Mouse (Mus musculus) myocyte (in vitro differentiated cells): ENCODE measurements at regions not wholly inside any gene's neighbourhood (a gene's known extent, or its start where the extent isn't known, plus 50 kb on each side); places are given as distances from the start of the nearest gene placed in this dataset.
A peak's percentile ranks its signal among the peaks of the same experiment; 100 is the strongest.

Source experiments
- H3K27me3 ChIP-seq: one replicate; pipeline ENCODE4 v1.6.1; 2011; ENCODE audit not compliant: control insufficient read depth, insufficient read depth, insufficient read length
- H3K36me3 ChIP-seq: one replicate; pipeline ENCODE4 v1.6.1; 2011; ENCODE audit not compliant: control insufficient read depth, insufficient read depth
- H3K4me2 ChIP-seq: one replicate; pipeline ENCODE4 v1.6.1; 2011; ENCODE audit warnings: low read depth, control low read depth
- H3K4me3 ChIP-seq: one replicate; pipeline ENCODE4 v1.5.1; 2011; ENCODE audit warnings: mild to moderate bottlenecking, control low read depth, moderate library complexity
- H3K79me2 ChIP-seq: one replicate; pipeline ENCODE4 v1.6.1; 2011; ENCODE audit not compliant: control insufficient read depth, insufficient read depth
- H3ac ChIP-seq: one replicate; pipeline ENCODE4 v1.6.1; 2011; ENCODE audit not compliant: control insufficient read depth, insufficient read length
- CEBPB ChIP-seq: IDR thresholded peaks from 2 replicates; pipeline ENCODE4 v1.6.1; 2011; ENCODE audit warnings: mild to moderate bottlenecking, moderate library complexity; ENCODE audit not compliant: poor library complexity, insufficient read depth, severe bottlenecking
- E2F4 ChIP-seq: IDR thresholded peaks from one replicate; pipeline ENCODE4 v1.6.1; 2011; ENCODE audit warnings: mild to moderate bottlenecking, control low read depth, moderate library complexity; ENCODE audit not compliant: insufficient read depth
- MAX ChIP-seq: IDR thresholded peaks from one replicate; pipeline ENCODE4 v1.6.1; 2011; ENCODE audit warnings: low read depth, mild to moderate bottlenecking, control low read depth
- MYOD1 ChIP-seq, 3 experiments: IDR thresholded peaks; one replicate each; pipeline ENCODE4 v1.6.1; 2011; ENCODE audit warnings: control low read depth in 2 of 3, low read depth in 2 of 3, mild to moderate bottlenecking in 2 of 3, moderate library complexity in 1 of 3; ENCODE audit not compliant: insufficient read length in 2 of 3, control insufficient read depth in 1 of 3
- MYOG ChIP-seq, 3 experiments: IDR thresholded peaks; one replicate each; pipeline ENCODE4 v1.6.1; 2011; ENCODE audit warnings: control low read depth in 2 of 3, low read depth in 2 of 3, mild to moderate bottlenecking in 2 of 3; ENCODE audit not compliant: insufficient read length in 2 of 3, control insufficient read depth in 1 of 3, insufficient read depth in 1 of 3
- POLR2A ChIP-seq: IDR thresholded peaks from one replicate; pipeline ENCODE4 v1.6.1; 2011; ENCODE audit warnings: low read depth, mild to moderate bottlenecking, control low read depth, moderate library complexity; ENCODE audit not compliant: insufficient read length
- POLR2AphosphoS2 ChIP-seq: IDR thresholded peaks from one replicate; pipeline ENCODE4 v1.6.1; 2011; ENCODE audit warnings: low read depth, control low read depth; ENCODE audit not compliant: insufficient read length
- REST ChIP-seq: IDR thresholded peaks from one replicate; pipeline ENCODE4 v1.6.1; 2011; ENCODE audit warnings: mild to moderate bottlenecking, control low read depth, moderate library complexity; ENCODE audit not compliant: insufficient read depth, insufficient read length
- SRF ChIP-seq: IDR thresholded peaks from one replicate; pipeline ENCODE4 v1.6.1; 2011; ENCODE audit warnings: low read depth; ENCODE audit not compliant: control insufficient read depth, insufficient read length
- TCF12 ChIP-seq: IDR thresholded peaks from one replicate; pipeline ENCODE4 v1.6.1; 2011; ENCODE audit warnings: mild to moderate bottlenecking, control low read depth; ENCODE audit not compliant: poor library complexity, insufficient read depth, severe bottlenecking
- TCF3 ChIP-seq: IDR thresholded peaks from one replicate; pipeline ENCODE4 v1.6.1; 2011; ENCODE audit warnings: low read depth, control low read depth; ENCODE audit not compliant: insufficient read length
- USF1 ChIP-seq: IDR thresholded peaks from one replicate; pipeline ENCODE4 v1.6.1; 2011; ENCODE audit warnings: low read depth, mild to moderate bottlenecking, control low read depth, moderate library complexity

DNA sequence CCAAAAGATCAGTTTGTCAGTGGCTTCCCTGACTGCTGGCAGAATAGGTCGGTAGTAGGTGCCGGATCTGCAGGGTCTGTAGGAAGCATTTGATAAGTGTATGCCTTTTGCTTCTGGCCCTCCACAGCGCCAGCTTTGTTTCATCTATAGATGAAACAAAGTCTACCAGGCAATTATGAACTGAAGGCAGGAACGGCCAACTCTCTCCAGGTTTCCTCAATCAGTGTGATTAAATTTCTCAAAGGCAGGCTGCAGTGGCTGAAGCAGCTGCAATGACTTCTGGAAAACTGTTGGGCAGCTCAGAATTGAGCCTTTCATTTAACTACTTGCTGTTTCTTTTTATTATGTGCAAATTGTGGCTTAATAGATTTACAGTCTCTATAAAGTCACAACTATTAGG lies 1526.1 kb downstream of the 4930444P10Rik start:
- Histone ChIP-seq H3K36me3 (no peaks in the 10 kb centered on the region), H3K27me3 (no peaks in the 10 kb centered on the region), H3ac (no peak overlapping the region), H3K4me2 (peak overlapping the region; percentile 10), H3K4me3 (no peak overlapping the region), H3K79me2 (no peaks in the 10 kb centered on the region)
- TF ChIP-seq E2F4 (no peak), POLR2AphosphoS2 (no peak), POLR2A (no peak), TCF12 (no peak), USF1 (no peak), TCF3 (no peak), MAX (no peak), SRF (no peak), MYOG (IDR thresholded peaks at IDR 0.05; ENCODE audit: control insufficient read depth in 1 of 3, insufficient read depth in 1 of 3, insufficient read length in 2 of 3, low read depth in 2 of 3) (no peak), MYOD1 (IDR thresholded peaks at IDR 0.05; ENCODE audit: control insufficient read depth in 1 of 3, insufficient read length in 2 of 3, low read depth in 2 of 3) (no peak), CEBPB (no peak), REST (no peak)

DNA sequence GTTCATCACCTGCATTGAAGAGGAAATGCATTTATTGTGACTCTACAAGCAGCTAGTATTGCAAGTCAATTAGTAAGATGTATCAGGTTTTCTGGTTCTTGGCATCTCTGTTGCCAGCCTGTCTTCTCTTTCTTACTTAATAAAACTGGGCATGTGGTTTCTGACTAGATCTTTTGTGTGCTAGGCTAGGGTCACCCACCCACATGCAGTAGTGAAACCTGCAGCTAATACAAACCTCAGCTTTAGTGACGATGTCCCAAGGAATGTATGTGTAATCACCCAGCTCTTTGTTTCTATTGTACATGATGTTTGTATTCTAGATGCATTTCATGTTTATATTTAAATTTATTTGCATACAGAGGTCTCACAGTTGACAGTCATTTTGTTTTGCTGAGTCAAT lies 1526.7 kb downstream of the 4930444P10Rik start:
- Histone ChIP-seq H3ac (no peak overlapping the region), H3K36me3 (no peaks in the 10 kb centered on the region), H3K4me3 (no peak overlapping the region), H3K27me3 (no peaks in the 10 kb centered on the region), H3K4me2 (peak overlapping the region; percentile 14), H3K79me2 (no peaks in the 10 kb centered on the region)
- TF ChIP-seq TCF12 (no peak), TCF3 (no peak), REST (no peak), POLR2A (no peak), E2F4 (no peak), MAX (no peak), USF1 (no peak), CEBPB (no peak), MYOD1 (IDR thresholded peaks at IDR 0.05; ENCODE audit: control insufficient read depth in 1 of 3, insufficient read length in 2 of 3, low read depth in 2 of 3) (no peak), POLR2AphosphoS2 (no peak)
